Mouse (Mus musculus) ES-E14 (cell line): ENCODE measurements around the gene Nup93. TPM values are rescaled to one million over a fixed set of nuclear protein-coding genes. Genes with fewer than 3 reads are reported as not detected.

Experiments used
- DNase-seq: peaks from one replicate; pipeline ENCODE4 v3.0.0-alpha.2; 2013; ENCODE audit warnings: low read depth, low spot score
- H3K27ac ChIP-seq: 2 replicates; pipeline ENCODE4 v1.5.1; 2012; ENCODE audit warnings: low read depth, mild to moderate bottlenecking, low read length, moderate library complexity, mixed read lengths; ENCODE audit not compliant: poor library complexity, insufficient read depth, severe bottlenecking
- H3K36me3 ChIP-seq: 2 replicates; pipeline ENCODE4 v1.6.1; 2012; ENCODE audit warnings: mild to moderate bottlenecking, low read length, moderate library complexity, mixed read lengths; ENCODE audit not compliant: control insufficient read depth, poor library complexity, insufficient read depth, severe bottlenecking
- H3K4me1 ChIP-seq, 2 experiments: fragments of 150-350 bp in 1 of 2; sonication (generic) in 1 of 2; 2 replicates each; pipeline ENCODE4 v1.6.1; 2012; ENCODE audit warnings: low read length in 2 of 2, mild to moderate bottlenecking in 1 of 2, mixed read lengths in 1 of 2; ENCODE audit not compliant: control insufficient read depth in 2 of 2, insufficient read depth in 2 of 2, poor library complexity in 1 of 2
- H3K4me3 ChIP-seq, 2 experiments: fragments of 150-350 bp in 1 of 2; sonication (generic) in 1 of 2; 2 replicates each; pipeline ENCODE4 v1.5.1; 2012; ENCODE audit warnings: low read length in 2 of 2, low read depth in 1 of 2, mild to moderate bottlenecking in 1 of 2, mixed read lengths in 1 of 2; ENCODE audit not compliant: insufficient read depth in 1 of 2, poor library complexity in 1 of 2, severe bottlenecking in 1 of 2
- H3K9ac ChIP-seq: 2 replicates; pipeline ENCODE4 v1.6.1; 2012; ENCODE audit warnings: low read depth, mild to moderate bottlenecking, low read length, mixed read lengths; ENCODE audit not compliant: poor library complexity, insufficient read depth, severe bottlenecking
- H3K9me3 ChIP-seq: fragments of 150-350 bp; sonication (generic); 2 replicates; pipeline ENCODE4 v1.6.1; 2012; ENCODE audit warnings: low read depth, mild to moderate bottlenecking, low read length; ENCODE audit not compliant: control insufficient read depth, insufficient read depth
- CHD2 ChIP-seq: IDR thresholded peaks from 2 replicates; pipeline ENCODE4 v1.6.1; 2014; ENCODE audit warnings: mild to moderate bottlenecking, low read depth, low read length, inconsistent platforms
- HCFC1 ChIP-seq: IDR thresholded peaks from 2 replicates; pipeline ENCODE4 v1.6.1; 2012; ENCODE audit warnings: low read length, inconsistent platforms, borderline replicate concordance; ENCODE audit not compliant: insufficient read depth
- MAFK ChIP-seq: IDR thresholded peaks from 2 replicates; pipeline ENCODE4 v1.6.1; 2014; ENCODE audit warnings: mild to moderate bottlenecking, low read depth, low read length, inconsistent platforms; ENCODE audit not compliant: insufficient read depth
- ZC3H11A ChIP-seq: IDR thresholded peaks from 2 replicates; pipeline ENCODE4 v1.6.1; 2012; ENCODE audit warnings: low read depth, mild to moderate bottlenecking, inconsistent platforms, low read length, borderline replicate concordance
- ZNF384 ChIP-seq: IDR thresholded peaks from 2 replicates; pipeline ENCODE4 v1.6.1; 2012; ENCODE audit warnings: low read depth, low read length, inconsistent platforms
- in situ Hi-C, 2 experiments: fragments of 600-800 bp; cut with MboI; formaldehyde crosslinking; loops; one replicate each; pipeline ENCODE4 v1.15.1; 2025; ENCODE audit warnings: low sequenced_read_pairs in 2 of 2, inconsistent platforms in 1 of 2; ENCODE audit not compliant: unreplicated experiment in 2 of 2
- total RNA-seq: library from RNA; depleted of rRNA; stranded (reverse); fragments of 300-350 nt; gene quantifications from 2 replicates; pipeline ENCODE4 v1.2.3, GENCODE M21; 2012

Nup93 gene
- total RNA-seq, 1 experiment, result 92.5 TPM

- no peak overlapping the region for H3K4me3 ChIP-seq
- no peaks in the 10 kb centered on the region for H3K36me3 ChIP-seq
- peaks cover 15 to 28% of the 10 kb centered on the region in 2 experiments; a peak in 3 of 4 replicates for H3K4me1 ChIP-seq
- no peak for TF ChIP-seq HCFC1
- no peak for TF ChIP-seq MAFK
- TF ChIP-seq CHD2, result no peak
- TF ChIP-seq ZNF384, result no peak
- TF ChIP-seq ZC3H11A, result no peak
- in situ Hi-C loops, result no loop called here
- H3K27ac ChIP-seq, result peak overlapping the region; percentile 61
- H3K9me3 ChIP-seq, result no peaks in the 10 kb centered on the region
- no peak for DNase-seq
- 0 out of 2 replicates have a peak overlapping the region, but pooled peaks have one; percentile 24 for H3K9ac ChIP-seq
Measured at GRCm38 (mm10) chr8:94185791-94186190, 28.6 kb upstream of the Nup93 start.

- H3K36me3 ChIP-seq, result no peaks in the 10 kb centered on the region
- H3K9ac ChIP-seq, result peak overlapping the region; percentile 58
- peak overlapping the region; percentile 61 for H3K27ac ChIP-seq
- in situ Hi-C loops, result no loop called here
- no peaks in the 10 kb centered on the region for H3K9me3 ChIP-seq
- peak overlapping the region; percentile 7 to 15; a peak in 3 of 4 replicates for H3K4me3 ChIP-seq
- peaks cover 15 to 32% of the 10 kb centered on the region in 2 experiments for H3K4me1 ChIP-seq
- DNase-seq, result no peak
- no peak for TF ChIP-seq CHD2
- no peak for TF ChIP-seq HCFC1
- TF ChIP-seq ZC3H11A, result peak; percentile 6; the same call in 1 of the 2 replicates
- peak; percentile 99 for TF ChIP-seq MAFK
- no peak for TF ChIP-seq ZNF384
Measured at GRCm38 (mm10) chr8:94186542-94186941, 27.8 kb upstream of the Nup93 start.

- Histone ChIP-seq H3K36me3 (no peaks in the 10 kb centered on the region), H3K9ac (peak overlapping the region; percentile 58), H3K4me1 (peaks cover 12 to 34% of the 10 kb centered on the region in 2 experiments), H3K4me3 (peak overlapping the region; percentile 9; a peak in 2 of 4 replicates), H3K9me3 (no peaks in the 10 kb centered on the region), H3K27ac (peak overlapping the region; percentile 60)
- in situ Hi-C loops, result no loop called here
- no peak for DNase-seq
- TF ChIP-seq CHD2 (no peak), ZNF384 (no peak), HCFC1 (no peak), MAFK (no peak), ZC3H11A (no peak)
Measured at GRCm38 (mm10) chr8:94187290-94188002, 26.9 kb upstream of the Nup93 start.

- in situ Hi-C loops, result no loop called here
- DNase-seq, result no peak
Measured at GRCm38 (mm10) chr8:94189275-94190031, 24.9 kb upstream of the Nup93 start.

More at GRCm38 (mm10) chr8:94189275-94190031, 24.9 kb upstream of the Nup93 start:
- no peak overlapping the region for H3K9ac ChIP-seq
- H3K36me3 ChIP-seq, result no peaks in the 10 kb centered on the region
- no peak overlapping the region for H3K4me3 ChIP-seq
- no peak for TF ChIP-seq HCFC1
- no peak for TF ChIP-seq ZC3H11A
- no peak for TF ChIP-seq MAFK
- no peak for TF ChIP-seq ZNF384
- no peak for TF ChIP-seq CHD2
- no peak overlapping the region for H3K27ac ChIP-seq
- peaks cover 7 to 32% of the 10 kb centered on the region in 2 experiments for H3K4me1 ChIP-seq
- no peaks in the 10 kb centered on the region for H3K9me3 ChIP-seq
